Mouse (Mus musculus): ENCODE measurements around the gene Myb.

DNA sequence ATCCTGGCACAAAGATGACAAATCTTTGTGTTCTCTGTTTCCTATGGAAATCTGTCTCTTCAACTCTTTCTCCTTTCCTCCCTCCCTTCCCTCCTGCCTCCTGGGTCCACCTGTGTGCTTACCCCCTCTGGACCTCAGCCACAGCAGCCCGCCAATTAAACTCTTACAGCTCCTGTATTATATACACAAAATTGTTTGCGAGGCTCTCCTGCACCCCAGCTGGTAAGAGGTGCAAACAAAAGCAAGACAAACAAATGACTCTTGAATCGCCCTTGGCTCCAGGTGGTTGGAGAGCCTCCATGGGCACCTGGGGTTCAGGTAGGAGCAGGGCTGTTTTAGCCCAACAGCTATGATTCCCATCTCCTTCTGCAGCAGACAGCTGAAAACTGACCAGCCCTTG lies 71.2 kb downstream of the Myb start:
- TF ChIP-seq POLR2A (IDR thresholded peaks at IDR 0.05; ENCODE audit: low read depth, low read length): no peak
- TF ChIP-seq CTCF (IDR thresholded peaks at IDR 0.05; ENCODE audit: extremely low read depth, insufficient read length, insufficient replicate concordance, low read depth, low read length): no peak
